Mouse (Mus musculus) neural tube, embryonic 14.5 days (tissue): Measurements from ENCODE around the gene Maml2. TPM values are rescaled to one million over a fixed set of nuclear protein-coding genes. Genes with fewer than 3 reads are reported as not detected.

ENCODE experiments used
- ATAC-seq: fragments of 200-750 bp; cut with Nextera tagmentation; 2 replicates; pipeline ENCODE4 v1.8.0; 2017; ENCODE audit warnings: low read depth, mild to moderate bottlenecking, moderate TSS enrichment, moderate library complexity
- H3K27ac ChIP-seq: fragments of 300-500 bp; sonication (generic); 2 replicates; pipeline ENCODE4 v1.5.1; 2014; ENCODE audit warnings: low read depth, mild to moderate bottlenecking, control low read depth, low read length, moderate library complexity, mixed read lengths
- H3K27me3 ChIP-seq: fragments of 300-500 bp; sonication (generic); 2 replicates; pipeline ENCODE4 v1.6.1; 2014; ENCODE audit warnings: low read length; ENCODE audit not compliant: control insufficient read depth, insufficient read depth
- H3K36me3 ChIP-seq: fragments of 300-500 bp; sonication (generic); 2 replicates; pipeline ENCODE4 v1.6.1; 2014; ENCODE audit warnings: low read length, mixed read lengths; ENCODE audit not compliant: control insufficient read depth, insufficient read depth
- H3K4me1 ChIP-seq: fragments of 300-500 bp; sonication (generic); 2 replicates; pipeline ENCODE4 v1.6.1; 2014; ENCODE audit warnings: low read length; ENCODE audit not compliant: control insufficient read depth, insufficient read depth
- H3K4me2 ChIP-seq: fragments of 300-500 bp; sonication (generic); 2 replicates; pipeline ENCODE4 v1.6.1; 2014; ENCODE audit warnings: mild to moderate bottlenecking, low read depth, low read length, control low read depth
- H3K4me3 ChIP-seq: fragments of 300-500 bp; sonication (generic); 2 replicates; pipeline ENCODE4 v1.5.1; 2014; ENCODE audit warnings: low read depth, low read length, control low read depth, mixed read lengths
- H3K9ac ChIP-seq: fragments of 300-500 bp; sonication (generic); replicated peaks from 2 replicates; pipeline ENCODE4 v1.6.1; 2014; ENCODE audit warnings: low read depth, mild to moderate bottlenecking, control low read depth, low read length, mixed read lengths
- H3K9me3 ChIP-seq: fragments of 300-500 bp; sonication (generic); 2 replicates; pipeline ENCODE4 v1.6.1; 2016; ENCODE audit warnings: low read length; ENCODE audit not compliant: control insufficient read depth
- WGBS: fragments of 180-500 bp; shearing (Covaris S2); extraction: QIAGEN DNeasy Blood & Tissue Kit; methylation state at CpG from one replicate; pipeline ENCODE4 v1.1.7; 2014; 5-methylcytosine and 5-hydroxymethylcytosine counted together
- polyA plus RNA-seq: library from polyadenylated mRNA; unstranded; fragments of >200 nt; fragmentation: Nextera tagmentation; extraction: Ambion mirVana; gene quantifications from 2 replicates; pipeline ENCODE4 v1.2.1, GENCODE M21; 2014

Gene Maml2
- polyA plus RNA-seq: 12.7 and 13.2 TPM in 2 replicates

DNA sequence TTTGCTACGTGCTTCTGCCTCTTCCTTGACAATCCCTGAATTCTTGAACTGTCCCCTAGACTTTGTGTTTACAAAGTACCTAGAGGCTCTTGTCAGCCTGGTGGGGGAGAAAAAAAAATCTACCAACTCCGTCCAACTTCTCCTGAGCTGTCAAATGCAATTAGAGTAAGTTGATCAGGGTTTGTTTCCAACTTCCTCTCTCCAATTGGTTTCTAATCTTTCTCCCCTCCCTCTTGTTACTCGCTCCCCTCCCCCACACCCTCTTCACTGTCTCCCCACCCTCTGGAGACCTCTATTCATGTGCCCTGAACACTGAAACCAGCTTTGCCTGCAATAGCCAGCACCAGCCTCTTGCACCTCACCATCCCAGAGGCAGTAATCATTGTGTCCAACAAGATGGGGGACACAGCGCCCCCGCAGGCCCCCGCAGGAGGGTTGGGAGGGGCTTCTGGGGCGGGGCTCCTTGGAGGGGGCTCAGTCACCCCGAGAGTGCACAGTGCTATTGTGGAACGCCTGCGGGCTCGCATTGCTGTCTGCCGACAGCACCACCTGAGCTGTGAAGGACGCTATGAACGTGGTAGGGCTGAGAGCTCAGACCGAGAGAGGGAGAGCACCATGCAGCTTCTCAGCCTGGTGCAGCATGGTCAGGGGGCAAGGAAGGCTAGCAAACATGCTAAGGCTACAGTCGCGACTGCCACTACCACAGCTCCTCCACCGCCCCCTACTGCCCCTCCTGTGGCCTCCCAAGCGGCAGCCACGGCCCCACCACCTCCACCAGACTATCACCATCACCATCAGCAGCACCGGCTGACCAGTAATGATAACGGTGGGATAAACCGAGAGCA, at the start of gene Maml2:
Gene Maml2, plus strand, starts transcription at position 290 of the 845 bp plus-strand sequence.
- under 1% methylated on average over 23 of the region's 23 CpGs for WGBS
- no peaks in the 10 kb centered on the region for H3K36me3 ChIP-seq
- H3K27ac ChIP-seq: peak within 1 kb of the TSS; percentile 73
- peaks cover 32% of the 10 kb centered on the region for H3K4me1 ChIP-seq
- H3K4me2 ChIP-seq: peak within 1 kb of the TSS; percentile 93
- no peaks in the 10 kb centered on the region for H3K9me3 ChIP-seq
- peak within 1 kb of the TSS; percentile 74 for H3K9ac ChIP-seq
- H3K4me3 ChIP-seq: peak within 1 kb of the TSS; percentile 62
- H3K27me3 ChIP-seq: no peaks in the 10 kb centered on the region
- ATAC-seq: peak; percentile 75

GRCm38 (mm10) chr9:13248104-13248503, 49.7 kb upstream of the Maml2 start:
- ATAC-seq: no peak
- H3K9ac ChIP-seq: no peak overlapping the region
- no peaks in the 10 kb centered on the region for H3K9me3 ChIP-seq
- no peaks in the 10 kb centered on the region for H3K36me3 ChIP-seq
- H3K27me3 ChIP-seq: no peaks in the 10 kb centered on the region
- H3K4me3 ChIP-seq: no peak overlapping the region
- H3K4me1 ChIP-seq: peaks cover 22% of the 10 kb centered on the region; the same call in 1 of the 2 replicates
- no peak overlapping the region for H3K27ac ChIP-seq
- 97% methylated on average over 4 of the region's 4 CpGs for WGBS
- no peak overlapping the region for H3K4me2 ChIP-seq

GRCm38 (mm10) chr9:13251251-13251650, 46.5 kb upstream of the Maml2 start:
- Histone ChIP-seq H3K36me3 (no peaks in the 10 kb centered on the region), H3K4me1 (0 out of 2 replicates have a peak, but pooled peaks cover 6% of the 10 kb centered on the region), H3K27me3 (no peaks in the 10 kb centered on the region), H3K9me3 (no peaks in the 10 kb centered on the region), H3K9ac (no peak overlapping the region), H3K4me2 (no peak overlapping the region), H3K27ac (no peak overlapping the region), H3K4me3 (no peak overlapping the region)
- no peak for ATAC-seq
- 90% methylated on average over 2 of the region's 2 CpGs for WGBS

- Histone ChIP-seq H3K9me3 (no peaks in the 10 kb centered on the region), H3K9ac (no peak overlapping the region), H3K4me1 (no peaks in the 10 kb centered on the region), H3K4me3 (no peak overlapping the region), H3K36me3 (no peaks in the 10 kb centered on the region), H3K27me3 (no peaks in the 10 kb centered on the region), H3K4me2 (no peak overlapping the region), H3K27ac (no peak overlapping the region)
- ATAC-seq: no peak
- 100% methylated on average over 1 of the region's 1 CpGs for WGBS
These were observed 41.0 kb upstream of the Maml2 start for GRCm38 (mm10) chr9:13256726-13257125.

GRCm38 (mm10) chr9:13258173-13258572, 39.6 kb upstream of the Maml2 start:
- Histone ChIP-seq H3K27me3 (no peaks in the 10 kb centered on the region), H3K4me2 (no peak overlapping the region), H3K36me3 (no peaks in the 10 kb centered on the region), H3K9me3 (no peaks in the 10 kb centered on the region), H3K4me3 (no peak overlapping the region), H3K27ac (no peak overlapping the region), H3K9ac (no peak overlapping the region), H3K4me1 (no peaks in the 10 kb centered on the region)
- 94% methylated on average over 2 of the region's 2 CpGs for WGBS
- no peak for ATAC-seq

DNA sequence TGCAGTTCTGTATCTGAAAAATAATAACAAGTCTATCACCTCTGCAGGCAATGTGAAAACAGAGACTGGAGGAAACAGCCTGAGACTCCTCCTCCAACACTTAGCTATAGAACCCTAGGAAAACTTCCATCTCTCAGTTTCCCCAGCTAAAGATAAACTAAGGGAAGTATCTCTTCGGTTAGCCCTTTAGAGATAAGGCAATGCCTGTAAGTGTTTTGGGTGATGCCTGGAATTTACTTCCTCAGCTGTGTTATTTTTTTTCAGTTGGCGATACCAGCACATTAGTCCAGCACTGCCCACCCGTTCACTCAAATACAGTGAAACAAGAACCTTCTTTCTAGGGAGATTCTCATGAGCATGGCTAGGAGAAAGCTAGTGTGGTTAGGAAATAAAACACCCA, 36.8 kb upstream of the Maml2 start:
- Histone ChIP-seq H3K4me1 (no peaks in the 10 kb centered on the region), H3K27me3 (no peaks in the 10 kb centered on the region), H3K9me3 (no peaks in the 10 kb centered on the region), H3K27ac (no peak overlapping the region), H3K4me2 (no peak overlapping the region), H3K4me3 (no peak overlapping the region), H3K36me3 (no peaks in the 10 kb centered on the region), H3K9ac (no peak overlapping the region)
- 91% methylated on average over 3 of the region's 3 CpGs for WGBS
- ATAC-seq: no peak

DNA sequence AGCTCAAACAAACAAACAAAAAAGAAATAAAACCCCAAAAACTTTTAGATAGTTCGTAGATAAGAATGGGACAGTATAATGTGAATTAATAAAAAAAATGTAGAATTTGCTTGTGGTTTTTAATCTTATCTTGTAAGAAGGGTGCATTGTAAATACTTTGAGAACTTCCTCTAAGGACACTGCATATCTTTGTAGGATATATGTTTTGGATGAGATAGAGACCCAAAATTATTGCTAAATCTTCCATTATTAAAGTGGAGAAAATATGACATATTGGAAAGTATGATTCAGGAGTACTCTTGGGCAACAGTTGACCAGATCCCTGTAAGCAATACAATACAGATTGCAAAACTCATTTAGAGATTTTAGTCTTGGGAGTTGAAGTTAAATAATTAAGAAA, 24.5 kb upstream of the Maml2 start:
- Histone ChIP-seq H3K4me3 (no peak overlapping the region), H3K4me2 (no peak overlapping the region), H3K27ac (no peak overlapping the region), H3K27me3 (no peaks in the 10 kb centered on the region), H3K36me3 (no peaks in the 10 kb centered on the region), H3K4me1 (no peaks in the 10 kb centered on the region), H3K9ac (no peak overlapping the region), H3K9me3 (no peaks in the 10 kb centered on the region)
- WGBS: 92% methylated on average over 1 of the region's 1 CpGs
- ATAC-seq: no peak

DNA sequence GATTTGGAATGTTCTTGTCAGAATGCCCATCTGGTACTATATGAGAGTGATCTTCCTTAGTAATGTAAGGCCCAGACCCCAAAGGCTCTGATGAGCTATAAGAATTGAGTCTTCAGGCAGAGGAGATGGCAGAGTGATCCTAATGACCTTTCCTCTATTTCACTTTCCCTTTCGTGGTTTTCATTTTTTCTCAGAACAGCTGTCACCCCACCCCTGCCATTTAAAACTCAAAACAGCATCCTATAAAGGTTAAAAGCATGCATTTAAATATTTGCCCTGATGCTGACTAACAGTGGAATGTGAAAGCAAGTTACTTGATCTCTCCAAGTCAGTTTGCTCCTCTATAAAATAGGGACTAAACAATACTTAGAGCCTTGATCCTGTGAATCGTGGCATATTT, 10.3 kb upstream of the Maml2 start:
- WGBS: 69% methylated on average over 2 of the region's 2 CpGs
- H3K4me3 ChIP-seq: no peak overlapping the region

DNA sequence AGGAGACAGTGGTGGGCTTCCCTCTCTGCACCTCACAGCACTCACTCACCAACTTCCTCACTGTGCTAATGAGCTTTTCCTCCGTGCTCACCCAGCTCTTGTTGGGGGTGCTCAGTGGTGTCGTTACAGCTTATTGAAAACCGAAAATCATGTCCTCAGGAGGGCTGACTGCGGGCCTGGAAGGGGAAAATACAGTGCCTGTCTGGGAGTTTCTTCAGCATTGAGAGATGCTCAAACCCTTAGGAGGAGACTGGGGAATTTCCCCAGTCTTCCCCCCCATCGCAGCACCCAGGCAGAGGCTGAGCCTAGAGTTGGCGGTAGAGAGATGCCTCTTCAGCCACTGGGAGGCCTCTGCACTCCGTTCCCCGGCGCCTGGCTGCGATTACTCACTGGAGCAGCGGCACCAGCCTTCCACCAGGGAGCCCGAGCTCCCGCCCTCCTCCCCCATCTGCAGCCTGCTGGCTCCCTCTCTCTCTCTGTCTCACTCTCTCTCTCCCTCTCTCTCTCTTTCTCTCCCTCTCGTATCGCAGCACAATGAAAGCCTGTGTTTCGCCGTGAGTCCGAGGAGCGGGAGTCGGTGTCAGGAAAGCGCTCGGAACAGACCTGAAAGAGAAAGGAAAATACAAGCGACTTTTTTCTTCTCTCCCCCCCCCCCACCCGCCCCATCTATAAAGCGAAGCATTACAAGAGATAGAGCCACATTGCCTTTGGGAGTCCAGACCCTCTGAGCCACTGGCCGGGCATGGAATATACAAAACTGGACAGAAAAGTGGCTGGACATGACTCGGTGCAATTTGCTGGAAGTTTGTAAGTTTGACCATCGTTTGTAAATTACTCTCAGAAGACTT, 1.3 kb upstream of the Maml2 start:
- H3K4me2 ChIP-seq: peak overlapping the region; percentile 93
- WGBS: 0% methylated on average over 28 of the region's 28 CpGs
- H3K9me3 ChIP-seq: no peaks in the 10 kb centered on the region
- H3K36me3 ChIP-seq: no peaks in the 10 kb centered on the region
- H3K4me3 ChIP-seq: peak overlapping the region; percentile 62
- no peaks in the 10 kb centered on the region for H3K27me3 ChIP-seq
- ATAC-seq: peak; percentile 91
- peak overlapping the region; percentile 73 for H3K27ac ChIP-seq
- peak overlapping the region; percentile 74 for H3K9ac ChIP-seq
- H3K4me1 ChIP-seq: peaks cover 20% of the 10 kb centered on the region

More for the DNA sequence above, 10.3 kb upstream of the Maml2 start:
- H3K9ac ChIP-seq: no peak overlapping the region
- no peaks in the 10 kb centered on the region for H3K36me3 ChIP-seq
- no peaks in the 10 kb centered on the region for H3K27me3 ChIP-seq
- no peaks in the 10 kb centered on the region for H3K9me3 ChIP-seq
- no peak overlapping the region for H3K4me2 ChIP-seq
- ATAC-seq: no peak
- no peaks in the 10 kb centered on the region for H3K4me1 ChIP-seq
- H3K27ac ChIP-seq: no peak overlapping the region
